Mouse (Mus musculus): Measurements from ENCODE around the gene Zfp764. TPM values are rescaled to one million over a fixed set of nuclear protein-coding genes. Genes with fewer than 3 reads are reported as not detected.
"Not testable (repeated sequence)": the region's sequence is repeated elsewhere in the genome, so short reads cannot be mapped to it uniquely, and the experiment has no call there.

Zfp764 gene
- polyA plus RNA-seq, 2 experiments = 1.3 to 1.5 TPM

DNA sequence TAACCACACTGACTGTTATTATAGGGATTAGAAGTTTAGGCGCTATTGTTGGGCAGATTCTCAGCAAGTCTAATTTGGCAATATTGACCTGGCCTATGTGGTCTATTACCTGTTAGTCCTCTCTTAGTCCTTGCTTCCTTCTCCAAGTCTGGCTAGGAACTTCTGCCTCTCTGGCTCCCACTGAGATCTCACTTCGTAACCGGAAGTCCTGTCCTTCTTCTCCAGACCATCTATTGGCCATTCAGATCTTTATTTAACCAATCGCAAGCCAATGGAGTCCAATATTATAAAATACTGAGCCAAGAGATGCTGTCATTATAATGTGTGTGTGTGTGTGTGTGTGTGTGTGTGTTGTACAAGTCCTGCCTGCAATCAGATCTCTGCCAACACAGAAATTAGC is 42.5 kb downstream of the Zfp764 start:
- 62% methylated on average over 4 of the region's 4 CpGs for WGBS (ENCODE audit: insufficient replicate concordance)
- Histone ChIP-seq H3K27ac (no peak overlapping the region), H3K9ac (replicated peaks) (no peak overlapping the region), H3K4me1 (replicated peaks; ENCODE audit: control insufficient read depth in 2 of 2, insufficient read depth in 2 of 2, low read length in 1 of 2) (no peaks in the 10 kb centered on the region), H3K4me2 (ENCODE audit: low read depth) (no peak overlapping the region), H3K27me3 (ENCODE audit: control insufficient read depth, insufficient read depth, low read length) (peaks cover 3% of the 10 kb centered on the region; the same call in 1 of the 2 replicates), H3K9me3 (ENCODE audit: control insufficient read depth, low read length) (no peaks in the 10 kb centered on the region), H3K4me3 (ENCODE audit: insufficient read depth in 1 of 2, low read depth in 2 of 2, low read length in 2 of 2) (no peak overlapping the region), H3K36me3 (replicated peaks; ENCODE audit: control insufficient read depth, insufficient read depth, low read depth) (no peaks in the 10 kb centered on the region)
- TF ChIP-seq CTCF (IDR thresholded peaks at IDR 0.05; ENCODE audit: low read depth) (no peak), EP300 (IDR thresholded peaks at IDR 0.05; ENCODE audit: low read depth) (no peak)
- DNase-seq (ENCODE audit: low read depth in 3 of 3, low spot score in 3 of 3) = no peak
- no peak for ATAC-seq (ENCODE audit: insufficient read depth)

DNA sequence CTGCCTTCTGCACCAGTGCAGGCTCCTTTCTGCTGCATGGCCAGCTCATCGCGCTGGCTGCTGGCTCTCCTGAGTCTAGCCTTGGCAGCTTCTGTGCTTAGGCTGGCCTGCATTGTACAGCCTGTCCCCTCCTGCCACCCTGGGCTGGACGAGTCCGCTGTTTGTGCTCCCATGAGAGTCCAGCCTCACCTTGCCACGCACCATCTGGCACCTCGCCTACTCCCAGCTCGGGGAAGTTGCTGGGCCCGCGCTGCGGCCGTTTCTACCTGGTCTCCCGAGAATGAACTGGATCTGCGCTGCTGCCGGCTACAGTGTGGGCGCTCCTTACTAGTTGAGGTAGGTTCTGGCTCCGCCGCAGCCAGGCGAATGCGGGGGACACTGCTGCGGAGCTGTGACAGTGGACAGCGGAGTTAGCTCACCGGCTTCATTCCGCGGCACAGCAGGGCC is 43.1 kb downstream of the Zfp764 start:
- Histone ChIP-seq H3K27me3 (ENCODE audit: control insufficient read depth, insufficient read depth, low read length) (peaks cover 3% of the 10 kb centered on the region; the same call in 1 of the 2 replicates), H3K27ac (no peak overlapping the region), H3K9me3 (ENCODE audit: control insufficient read depth, low read length) (no peaks in the 10 kb centered on the region), H3K4me2 (ENCODE audit: low read depth) (peak overlapping the region; percentile 48), H3K36me3 (replicated peaks; ENCODE audit: control insufficient read depth, insufficient read depth, low read depth) (no peaks in the 10 kb centered on the region), H3K9ac (replicated peaks) (no peak overlapping the region), H3K4me1 (replicated peaks; ENCODE audit: control insufficient read depth in 2 of 2, insufficient read depth in 2 of 2, low read length in 1 of 2) (no peaks in the 10 kb centered on the region), H3K4me3 (ENCODE audit: insufficient read depth in 1 of 2, low read depth in 2 of 2, low read length in 2 of 2) (peak overlapping the region in 1 of 2 experiments; percentile 17; a peak in 1 of 4 replicates)
- no peak for TF ChIP-seq EP300 (IDR thresholded peaks at IDR 0.05; ENCODE audit: low read depth)
- TF ChIP-seq CTCF (IDR thresholded peaks at IDR 0.05; ENCODE audit: low read depth) = no peak
- ATAC-seq (ENCODE audit: insufficient read depth) = no peak
- DNase-seq (ENCODE audit: low read depth in 3 of 3, low spot score in 3 of 3) = no peak
- 12% methylated on average over 24 of the region's 24 CpGs for WGBS (ENCODE audit: insufficient replicate concordance)

DNA sequence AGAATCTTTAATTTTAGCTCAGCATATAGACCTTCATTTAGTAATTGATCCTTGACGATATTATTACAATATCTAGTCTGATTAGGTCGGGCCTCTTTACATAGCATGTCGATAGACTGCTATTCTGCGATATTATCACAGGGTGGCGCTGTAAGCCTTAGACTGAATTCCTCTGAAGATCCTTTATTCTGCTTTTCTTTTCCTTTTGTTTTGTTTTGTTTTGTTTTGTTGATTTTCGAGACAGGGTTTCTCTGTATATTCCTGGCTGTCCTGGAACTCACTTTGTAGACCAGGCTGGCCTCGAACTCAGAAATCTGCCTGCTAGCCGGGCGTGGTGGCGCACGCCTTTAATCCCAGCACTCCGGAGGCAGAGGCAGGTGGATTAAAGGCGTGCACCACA is 44.2 kb downstream of the Zfp764 start:
- not testable (repeated sequence) for H3K27me3 ChIP-seq (ENCODE audit: control insufficient read depth, insufficient read depth, low read length); H3K4me1 ChIP-seq (replicated peaks; ENCODE audit: control insufficient read depth in 2 of 2, insufficient read depth in 2 of 2, low read length in 1 of 2); H3K9ac ChIP-seq (replicated peaks); H3K9me3 ChIP-seq (ENCODE audit: control insufficient read depth, low read length); H3K36me3 ChIP-seq (replicated peaks; ENCODE audit: control insufficient read depth, insufficient read depth, low read depth); ATAC-seq (ENCODE audit: insufficient read depth); H3K27ac ChIP-seq
- WGBS (ENCODE audit: insufficient replicate concordance) = 22% methylated on average over 13 of the region's 13 CpGs
- TF ChIP-seq CTCF (IDR thresholded peaks at IDR 0.05; ENCODE audit: low read depth) = peak; percentile 76
- H3K4me2 ChIP-seq (ENCODE audit: low read depth) = peak overlapping the region; percentile 27; the same call in 1 of the 2 replicates
- DNase-seq (ENCODE audit: low read depth in 3 of 3, low spot score in 3 of 3) = peak in 2 of 3 experiments; percentile 38 to 50
- peak overlapping the region in 1 of 2 experiments; percentile 15; a peak in 1 of 4 replicates for H3K4me3 ChIP-seq (ENCODE audit: insufficient read depth in 1 of 2, low read depth in 2 of 2, low read length in 2 of 2)

DNA sequence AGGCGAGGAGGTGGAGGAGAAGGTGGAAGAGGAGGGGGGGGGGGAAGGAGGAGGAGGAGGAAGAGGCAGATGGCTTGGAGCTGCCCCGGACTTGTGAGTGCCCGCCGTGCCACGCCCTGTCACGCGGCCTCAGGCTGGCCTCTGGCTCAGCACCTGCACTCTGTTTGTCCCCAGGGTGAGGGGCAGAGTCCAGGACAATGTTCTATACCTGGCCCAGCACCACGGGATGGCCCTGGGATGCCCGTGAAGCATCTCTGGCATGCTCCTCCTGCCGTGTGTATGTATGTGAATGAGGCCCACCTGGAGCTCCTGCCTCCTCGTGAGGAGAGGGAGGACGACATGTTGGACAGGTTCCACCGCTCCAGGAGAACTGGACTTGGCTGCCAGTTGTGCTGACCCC is 45.2 kb downstream of the Zfp764 start:
- Histone ChIP-seq H3K27me3 (ENCODE audit: control insufficient read depth, insufficient read depth, low read length) (peaks cover 3% of the 10 kb centered on the region; the same call in 1 of the 2 replicates), H3K4me2 (ENCODE audit: low read depth) (no peak overlapping the region), H3K9ac (replicated peaks) (no peak overlapping the region), H3K27ac (no peak overlapping the region), H3K36me3 (replicated peaks; ENCODE audit: control insufficient read depth, insufficient read depth, low read depth) (no peaks in the 10 kb centered on the region), H3K9me3 (ENCODE audit: control insufficient read depth, low read length) (no peaks in the 10 kb centered on the region), H3K4me1 (replicated peaks; ENCODE audit: control insufficient read depth in 2 of 2, insufficient read depth in 2 of 2, low read length in 1 of 2) (no peaks in the 10 kb centered on the region), H3K4me3 (ENCODE audit: insufficient read depth in 1 of 2, low read depth in 2 of 2, low read length in 2 of 2) (no peak overlapping the region)
- 39% methylated on average over 13 of the region's 13 CpGs for WGBS (ENCODE audit: insufficient replicate concordance)
- peak; percentile 51; the same call in 1 of the 2 replicates for ATAC-seq (ENCODE audit: insufficient read depth)
- DNase-seq (ENCODE audit: low read depth in 3 of 3, low spot score in 3 of 3) = no peak
- TF ChIP-seq CTCF (IDR thresholded peaks at IDR 0.05; ENCODE audit: low read depth) (no peak), EP300 (IDR thresholded peaks at IDR 0.05; ENCODE audit: low read depth) (no peak)

DNA sequence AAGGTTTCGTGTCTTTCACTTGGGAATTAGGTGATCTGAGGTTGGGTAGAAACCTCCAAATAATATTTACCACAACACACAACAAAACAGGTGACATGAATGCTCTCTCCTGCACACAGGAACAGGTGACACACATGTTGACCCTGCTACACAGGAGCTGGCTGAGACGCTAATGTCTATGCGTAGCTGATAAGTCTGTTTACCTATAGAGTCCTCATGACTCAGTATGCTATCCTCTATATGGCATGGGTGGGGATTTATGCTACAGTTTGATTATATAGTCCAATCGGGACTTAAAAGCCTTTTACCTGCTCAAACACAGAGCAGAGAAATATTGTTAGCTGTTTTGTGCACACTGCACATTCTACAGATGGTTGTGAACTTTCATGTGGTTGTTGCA is 46.4 kb downstream of the Zfp764 start:
- Histone ChIP-seq H3K9me3 (ENCODE audit: control insufficient read depth, low read length) (no peaks in the 10 kb centered on the region), H3K27ac (no peak overlapping the region), H3K9ac (replicated peaks) (no peak overlapping the region), H3K36me3 (replicated peaks; ENCODE audit: control insufficient read depth, insufficient read depth, low read depth) (no peaks in the 10 kb centered on the region), H3K4me2 (ENCODE audit: low read depth) (no peak overlapping the region), H3K4me1 (replicated peaks; ENCODE audit: control insufficient read depth in 2 of 2, insufficient read depth in 2 of 2, low read length in 1 of 2) (no peaks in the 10 kb centered on the region), H3K4me3 (ENCODE audit: insufficient read depth in 1 of 2, low read depth in 2 of 2, low read length in 2 of 2) (no peak overlapping the region), H3K27me3 (ENCODE audit: control insufficient read depth, insufficient read depth, low read length) (peaks cover 3% of the 10 kb centered on the region; the same call in 1 of the 2 replicates)
- DNase-seq (ENCODE audit: low read depth in 3 of 3, low spot score in 3 of 3) (no peak), ATAC-seq (ENCODE audit: insufficient read depth) (no peak)
- 54% methylated on average over 4 of the region's 4 CpGs for WGBS (ENCODE audit: insufficient replicate concordance)
- TF ChIP-seq CTCF (IDR thresholded peaks at IDR 0.05; ENCODE audit: low read depth) (no peak), EP300 (IDR thresholded peaks at IDR 0.05; ENCODE audit: low read depth) (no peak)
